Mouse (Mus musculus) megakaryocyte-erythroid progenitor cell, adult 5 weeks (primary cell): ENCODE measurements around the gene Mien1. TPM values are rescaled to one million over a fixed set of nuclear protein-coding genes. Genes with fewer than 3 reads are reported as not detected.

ENCODE experiments used
- polyA plus RNA-seq: library from polyadenylated mRNA; stranded (reverse); fragments of >175 nt; gene quantifications from 2 replicates; pipeline ENCODE4 v1.2.3, GENCODE M21; 2012

The Mien1 gene
- polyA plus RNA-seq: 57.5 and 63.4 TPM in 2 replicates

GRCm38 (mm10) chr11:98438331-98439158, at the start of gene Mien1:
Mien1 (minus strand) TSS chr11:98438991.

GRCm38 (mm10) chr11:98446213-98446561, 7.4 kb upstream of the Mien1 start, which contains the start of gene Grb7:
Grb7 (plus strand) TSS chr11:98446394.

GRCm38 (mm10) chr11:98412273-98412796, 26.5 kb downstream of the Mien1 start, which contains the start of gene Erbb2:
Erbb2 (plus strand) TSS chr11:98412470.

GRCm38 (mm10) chr11:98400161-98400726, 38.5 kb downstream of the Mien1 start, which contains the start of gene Pgap3:
Pgap3 (minus strand) TSS chr11:98400490.

Other genes with a start within 250 kb of the Mien1 start
- gene Med1, start 245.7 kb downstream of the Mien1 start, polyA plus RNA-seq: 11.1 and 12.5 TPM in 2 replicates
- gene Cdk12, start 235.9 kb downstream of the Mien1 start, polyA plus RNA-seq: 12.8 and 16.4 TPM in 2 replicates
- 0.04 TPM in 1 of 2 replicates, not detected in the other for gene Neurod2, start 109.3 kb downstream of the Mien1 start, polyA plus RNA-seq
- gene Ppp1r1b, start 90.6 kb downstream of the Mien1 start, polyA plus RNA-seq: 0.09 TPM in 1 of 2 replicates, not detected in the other
- 35.9 and 43.7 TPM in 2 replicates for gene Stard3, start 80.6 kb downstream of the Mien1 start, polyA plus RNA-seq
- gene Tcap, start 55.2 kb downstream of the Mien1 start, polyA plus RNA-seq: 0.26 TPM in 1 of 2 replicates, not detected in the other
- gene Pnmt, start 52.5 kb downstream of the Mien1 start, polyA plus RNA-seq: not detected in 2 replicates
- gene Pgap3, start 38.5 kb downstream of the Mien1 start, polyA plus RNA-seq: 13.2 and 14.3 TPM in 2 replicates
- not detected in 2 replicates for gene Erbb2, start 26.5 kb downstream of the Mien1 start, polyA plus RNA-seq
- 0.75 and 2.6 TPM in 2 replicates for gene Grb7, start 7.4 kb upstream of the Mien1 start, polyA plus RNA-seq
- gene Ikzf3, start 107.0 kb upstream of the Mien1 start, polyA plus RNA-seq: 0.79 and 0.83 TPM in 2 replicates
- 0.17 and 0.28 TPM in 2 replicates for gene Zpbp2, start 112.1 kb upstream of the Mien1 start, polyA plus RNA-seq
- 22.3 and 28.1 TPM in 2 replicates for gene Ormdl3, start 148.4 kb upstream of the Mien1 start, polyA plus RNA-seq
- 0.12 TPM in 1 of 2 replicates, not detected in the other for gene Lrrc3c, start 159.3 kb upstream of the Mien1 start, polyA plus RNA-seq
- gene Gm12355, start 186.7 kb upstream of the Mien1 start, polyA plus RNA-seq: not detected in 2 replicates
- not detected in 2 replicates for gene Gsdma3, start 187.4 kb upstream of the Mien1 start, polyA plus RNA-seq
- not detected in 2 replicates for gene Gsdma2, start 207.8 kb upstream of the Mien1 start, polyA plus RNA-seq
- gene Gsdma, start 225.4 kb upstream of the Mien1 start, polyA plus RNA-seq: 0.05 TPM in 1 of 2 replicates, not detected in the other
- gene Psmd3, start 243.6 kb upstream of the Mien1 start, polyA plus RNA-seq: 145 and 178 TPM in 2 replicates